Mouse (Mus musculus): ENCODE results near the gene Snx21. TPM values are rescaled to one million over a fixed set of nuclear protein-coding genes. Genes with fewer than 3 reads are reported as not detected.

Snx21 gene
- polyA plus RNA-seq, 1 experiment = 9.7 TPM

DNA sequence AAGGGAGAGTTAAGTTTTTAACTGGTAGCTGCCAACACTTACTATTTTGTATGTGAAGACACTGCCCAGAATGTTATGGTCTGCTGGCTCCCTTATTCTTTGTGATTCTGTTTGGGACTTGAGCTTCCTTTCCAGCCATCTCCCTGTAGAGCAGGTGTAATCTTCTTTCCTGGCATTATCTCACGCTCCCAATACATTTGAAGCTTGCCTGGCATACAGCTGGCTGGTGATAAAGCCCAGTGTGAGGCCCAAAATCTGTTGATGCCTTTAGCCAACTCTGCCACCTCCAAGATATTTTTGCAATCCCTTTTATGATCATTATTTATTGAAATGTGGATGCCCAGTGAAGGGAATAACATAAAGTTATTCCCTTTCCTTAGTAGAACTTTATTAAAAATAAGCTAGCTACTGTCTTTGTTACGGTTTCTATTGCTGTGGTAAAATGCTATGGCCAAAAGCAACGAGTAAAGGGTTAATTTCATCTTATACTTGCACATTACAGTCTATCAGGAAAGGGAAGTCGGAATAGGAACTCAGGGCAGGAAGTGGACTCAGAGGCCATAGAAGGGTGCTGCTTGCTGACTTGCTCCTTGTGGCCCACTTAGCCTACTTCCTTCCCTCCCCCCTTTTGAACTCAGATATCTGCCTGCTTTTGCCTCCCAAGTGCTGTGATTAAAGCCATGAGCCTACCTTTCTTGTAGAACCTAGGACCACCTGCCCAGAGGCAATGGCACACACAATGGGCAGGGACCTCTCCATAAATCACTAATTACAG is 25.4 kb upstream of the Snx21 start:
- H3K36me3 ChIP-seq (ENCODE audit: control insufficient read depth, insufficient read depth, low read length) = no peaks in the 10 kb centered on the region; the same call in none of the 2 replicates
- TF ChIP-seq CTCF (IDR thresholded peaks at IDR 0.05; ENCODE audit: control insufficient read depth, insufficient read depth, insufficient replicate concordance, low read depth, low read length) (no peak), POLR2A (IDR thresholded peaks at IDR 0.05; ENCODE audit: control insufficient read depth, low read depth, low read length) (no peak)
- no peaks in the 10 kb centered on the region for H3K27me3 ChIP-seq (ENCODE audit: control insufficient read depth, insufficient read depth, low read length)
- H3K27ac ChIP-seq (ENCODE audit: control insufficient read depth, insufficient read depth, low read depth, low read length) = no peak overlapping the region
- no peaks in the 10 kb centered on the region for H3K4me1 ChIP-seq (ENCODE audit: control insufficient read depth, insufficient read depth, low read length)
- no peak overlapping the region for H3K4me3 ChIP-seq (ENCODE audit: control insufficient read depth, low read depth, low read length)

DNA sequence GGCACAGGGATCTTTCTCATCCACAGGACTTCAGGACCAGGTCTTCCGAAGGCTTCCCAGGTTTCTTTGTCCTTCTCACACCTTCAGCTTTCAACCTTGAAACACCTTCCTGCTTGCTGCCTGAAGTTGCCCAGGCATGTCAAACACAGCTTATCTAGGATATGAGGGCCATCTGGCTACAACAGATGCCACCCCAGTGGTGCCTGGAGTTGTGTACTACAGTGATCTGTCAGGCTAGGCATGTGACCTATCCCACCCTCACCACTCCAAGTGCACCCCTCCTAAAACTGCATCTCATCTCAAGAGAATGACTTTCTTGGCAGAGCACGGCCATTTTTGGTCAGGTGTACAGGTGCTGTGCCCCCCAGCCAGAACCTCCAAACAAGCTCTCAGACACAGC is 24.1 kb upstream of the Snx21 start:
- H3K36me3 ChIP-seq (ENCODE audit: control insufficient read depth, insufficient read depth, low read length) = no peaks in the 10 kb centered on the region; the same call in none of the 2 replicates

DNA sequence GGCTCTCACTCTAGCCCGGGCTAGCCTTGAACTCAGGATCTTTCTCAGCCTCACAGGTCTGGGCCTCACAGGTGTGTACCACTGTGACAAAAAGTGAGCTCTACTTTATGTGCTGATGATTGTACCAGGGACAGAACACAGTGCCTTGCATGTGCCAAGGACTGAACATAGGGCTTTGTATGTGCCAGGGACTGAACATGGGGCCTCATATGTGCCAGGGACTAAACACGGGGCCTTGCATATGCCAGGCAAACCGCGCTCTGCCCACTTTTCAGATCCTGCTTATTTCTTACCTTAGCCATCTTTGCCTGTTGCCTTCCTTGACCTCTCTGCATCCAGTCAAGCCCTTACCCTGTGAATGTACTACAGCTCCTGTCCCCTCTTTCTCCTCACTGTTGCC is 23.7 kb upstream of the Snx21 start:
- Histone ChIP-seq H3K27me3 (ENCODE audit: control insufficient read depth, insufficient read depth, low read length) (no peaks in the 10 kb centered on the region), H3K36me3 (ENCODE audit: control insufficient read depth, insufficient read depth, low read length) (peaks cover 1% of the 10 kb centered on the region), H3K4me1 (ENCODE audit: control insufficient read depth, insufficient read depth, low read length) (no peaks in the 10 kb centered on the region), H3K27ac (ENCODE audit: control insufficient read depth, insufficient read depth, low read depth, low read length) (no peak overlapping the region), H3K4me3 (ENCODE audit: control insufficient read depth, low read depth, low read length) (no peak overlapping the region)
- no peak for TF ChIP-seq CTCF (IDR thresholded peaks at IDR 0.05; ENCODE audit: control insufficient read depth, insufficient read depth, insufficient replicate concordance, low read depth, low read length)
- TF ChIP-seq POLR2A (IDR thresholded peaks at IDR 0.05; ENCODE audit: control insufficient read depth, low read depth, low read length) = no peak

More for the DNA sequence above, 24.1 kb upstream of the Snx21 start:
- H3K4me1 ChIP-seq (ENCODE audit: control insufficient read depth, insufficient read depth, low read length) = no peaks in the 10 kb centered on the region
- TF ChIP-seq CTCF (IDR thresholded peaks at IDR 0.05; ENCODE audit: control insufficient read depth, insufficient read depth, insufficient replicate concordance, low read depth, low read length) = no peak
- TF ChIP-seq POLR2A (IDR thresholded peaks at IDR 0.05; ENCODE audit: control insufficient read depth, low read depth, low read length) = no peak
- H3K27me3 ChIP-seq (ENCODE audit: control insufficient read depth, insufficient read depth, low read length) = no peaks in the 10 kb centered on the region
- no peak overlapping the region for H3K27ac ChIP-seq (ENCODE audit: control insufficient read depth, insufficient read depth, low read depth, low read length)
- no peak overlapping the region for H3K4me3 ChIP-seq (ENCODE audit: control insufficient read depth, low read depth, low read length)

DNA sequence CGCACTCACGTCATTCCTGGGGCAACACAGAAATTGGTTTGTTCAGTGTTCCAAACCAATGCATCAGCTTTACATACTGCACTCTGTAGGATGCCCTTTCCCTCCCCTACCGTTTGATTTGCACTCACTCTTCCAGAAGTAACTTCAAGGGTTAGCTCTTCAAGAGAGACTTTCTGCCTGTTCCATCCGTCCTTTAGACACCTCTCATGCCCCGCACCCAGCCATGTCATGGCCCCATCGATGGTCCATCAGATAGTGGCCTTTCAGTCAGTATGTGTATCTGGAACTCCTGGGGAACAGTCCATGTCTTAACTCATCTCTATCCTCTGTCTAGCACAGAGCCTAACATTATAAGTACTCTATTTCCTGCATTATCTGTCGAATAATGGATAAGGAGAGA is 23.0 kb upstream of the Snx21 start:
- H3K4me1 ChIP-seq (ENCODE audit: control insufficient read depth, insufficient read depth, low read length) = no peaks in the 10 kb centered on the region
- no peak overlapping the region for H3K4me3 ChIP-seq (ENCODE audit: control insufficient read depth, low read depth, low read length)
- H3K27me3 ChIP-seq (ENCODE audit: control insufficient read depth, insufficient read depth, low read length) = no peaks in the 10 kb centered on the region
- peaks cover 1% of the 10 kb centered on the region for H3K36me3 ChIP-seq (ENCODE audit: control insufficient read depth, insufficient read depth, low read length)
- no peak overlapping the region for H3K27ac ChIP-seq (ENCODE audit: control insufficient read depth, insufficient read depth, low read depth, low read length)
- TF ChIP-seq POLR2A (IDR thresholded peaks at IDR 0.05; ENCODE audit: control insufficient read depth, low read depth, low read length) (no peak), CTCF (IDR thresholded peaks at IDR 0.05; ENCODE audit: control insufficient read depth, insufficient read depth, insufficient replicate concordance, low read depth, low read length) (no peak)

DNA sequence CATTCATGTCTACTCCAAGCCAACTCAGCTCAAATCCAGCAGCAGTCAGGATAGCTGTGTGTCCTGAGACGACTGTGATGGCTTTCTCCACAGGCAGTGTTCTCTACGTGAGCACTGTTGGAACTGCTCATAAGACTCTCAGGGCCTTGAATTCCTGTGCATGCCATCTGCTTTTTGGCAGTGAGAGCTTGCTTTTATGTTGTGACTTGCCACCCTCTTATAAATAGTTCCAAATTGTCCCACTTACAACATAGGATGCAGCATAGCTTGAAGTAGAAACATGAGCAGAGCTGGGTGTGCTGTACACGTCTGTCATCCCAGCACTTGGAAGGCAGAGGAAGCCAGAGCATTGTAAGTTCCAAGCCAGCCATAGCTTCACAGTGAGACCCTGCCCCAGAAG is 19.8 kb upstream of the Snx21 start:
- peaks cover 10% of the 10 kb centered on the region for H3K4me1 ChIP-seq (ENCODE audit: control insufficient read depth, insufficient read depth, low read length)
- no peak overlapping the region for H3K4me3 ChIP-seq (ENCODE audit: control insufficient read depth, low read depth, low read length)
- H3K27ac ChIP-seq (ENCODE audit: control insufficient read depth, insufficient read depth, low read depth, low read length) = no peak overlapping the region
- H3K36me3 ChIP-seq (ENCODE audit: control insufficient read depth, insufficient read depth, low read length) = peaks cover 6% of the 10 kb centered on the region
- no peaks in the 10 kb centered on the region for H3K27me3 ChIP-seq (ENCODE audit: control insufficient read depth, insufficient read depth, low read length)
- TF ChIP-seq POLR2A (IDR thresholded peaks at IDR 0.05; ENCODE audit: control insufficient read depth, low read depth, low read length) = no peak
- TF ChIP-seq CTCF (IDR thresholded peaks at IDR 0.05; ENCODE audit: control insufficient read depth, insufficient read depth, insufficient replicate concordance, low read depth, low read length) = no peak

DNA sequence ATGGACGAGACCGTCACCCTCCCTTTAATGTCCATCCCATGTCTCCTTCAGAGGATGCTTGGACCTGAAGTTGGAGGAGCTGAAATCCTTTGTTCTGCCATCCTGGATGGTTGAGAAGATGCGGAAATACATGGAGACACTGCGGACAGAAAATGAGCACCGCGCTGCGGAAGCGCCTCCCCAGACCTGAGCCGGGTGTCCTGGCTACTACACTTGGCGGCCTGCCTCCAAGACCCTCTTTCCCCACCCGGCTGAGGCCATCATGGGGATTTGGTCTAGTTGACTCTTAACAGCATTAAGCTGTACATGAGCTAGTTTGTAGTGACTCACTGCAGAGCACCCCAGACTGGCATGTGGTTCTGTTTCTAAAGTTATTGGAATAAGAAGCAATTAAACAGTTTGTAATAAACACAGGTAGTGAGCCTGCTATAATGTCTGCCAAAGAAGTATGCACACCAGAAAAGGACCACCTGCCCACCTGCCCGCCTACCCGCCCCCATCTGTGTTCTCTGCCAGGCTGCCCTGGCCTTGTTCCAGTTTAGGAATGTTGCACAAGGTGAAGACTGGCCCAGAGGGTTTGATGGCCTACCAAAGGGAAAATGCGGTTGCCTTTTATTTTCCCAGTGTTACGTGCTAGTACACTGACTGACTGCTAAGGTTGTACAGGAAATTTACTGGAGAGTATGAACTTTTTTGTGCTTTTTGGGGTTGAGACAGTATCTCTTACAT is 17.6 kb upstream of the Snx21 start:
- H3K36me3 ChIP-seq (ENCODE audit: control insufficient read depth, insufficient read depth, low read length) = peaks cover 9% of the 10 kb centered on the region
- no peak overlapping the region for H3K4me3 ChIP-seq (ENCODE audit: control insufficient read depth, low read depth, low read length)
- peaks cover 10% of the 10 kb centered on the region for H3K4me1 ChIP-seq (ENCODE audit: control insufficient read depth, insufficient read depth, low read length)
- H3K27ac ChIP-seq (ENCODE audit: control insufficient read depth, insufficient read depth, low read depth, low read length) = no peak overlapping the region
- TF ChIP-seq POLR2A (IDR thresholded peaks at IDR 0.05; ENCODE audit: control insufficient read depth, low read depth, low read length) = no peak
- H3K27me3 ChIP-seq (ENCODE audit: control insufficient read depth, insufficient read depth, low read length) = no peaks in the 10 kb centered on the region

DNA sequence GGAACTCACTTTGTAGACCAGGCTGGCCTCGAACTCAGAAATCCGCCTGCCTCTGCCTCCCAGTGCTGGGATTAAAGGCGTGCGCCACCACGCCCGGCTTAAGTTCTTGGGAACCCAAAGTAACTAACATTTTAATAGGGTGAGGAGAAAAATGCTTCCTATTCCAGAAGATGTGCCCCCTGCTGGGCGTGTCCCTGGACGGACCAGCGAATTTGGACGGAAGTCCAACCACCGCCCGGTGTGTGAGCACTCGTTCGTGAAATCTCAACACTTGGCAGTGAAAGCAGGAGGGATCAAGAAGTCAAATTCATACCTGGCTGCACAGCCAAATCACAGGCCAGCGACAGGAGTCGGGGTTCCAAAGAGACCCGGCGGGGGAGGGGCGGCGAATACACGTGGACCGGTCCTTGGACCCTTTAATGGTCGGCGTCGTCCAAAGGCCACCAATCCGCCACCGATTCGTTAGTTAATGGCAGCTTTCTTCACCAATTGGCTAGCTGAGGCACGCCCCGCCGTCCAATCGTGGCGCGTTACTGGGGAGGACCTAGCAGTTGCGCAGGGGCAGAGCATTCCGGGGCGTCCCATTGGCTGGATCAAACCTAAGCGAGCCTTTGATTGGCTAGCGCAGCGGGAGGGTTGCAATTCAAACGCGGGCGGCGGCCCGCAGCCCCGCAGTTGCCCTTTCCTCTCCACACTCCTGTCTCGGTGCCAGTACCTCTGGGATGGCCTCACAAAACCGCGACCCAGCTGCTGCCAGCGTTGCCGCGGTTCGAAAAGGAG is 16.2 kb upstream of the Snx21 start, which contains the start of gene Ube2c:
Gene Ube2c, plus strand, starts transcription at position 641 of the 780 bp plus-strand sequence.
- Histone ChIP-seq H3K36me3 (ENCODE audit: control insufficient read depth, insufficient read depth, low read length) (peaks cover 9% of the 10 kb centered on the region), H3K4me3 (ENCODE audit: control insufficient read depth, low read depth, low read length) (peak within 1 kb of the TSS; percentile 92), H3K27me3 (ENCODE audit: control insufficient read depth, insufficient read depth, low read length) (no peaks in the 10 kb centered on the region), H3K4me1 (ENCODE audit: control insufficient read depth, insufficient read depth, low read length) (peaks cover 10% of the 10 kb centered on the region), H3K27ac (ENCODE audit: control insufficient read depth, insufficient read depth, low read depth, low read length) (peak within 1 kb of the TSS; percentile 74)
- TF ChIP-seq CTCF (IDR thresholded peaks at IDR 0.05; ENCODE audit: control insufficient read depth, insufficient read depth, insufficient replicate concordance, low read depth, low read length) = no peak
- peak; percentile 68; the same call in 1 of the 2 replicates for TF ChIP-seq POLR2A (IDR thresholded peaks at IDR 0.05; ENCODE audit: control insufficient read depth, low read depth, low read length)

All from testis, adult 2 months (tissue).